Mouse (Mus musculus) E14TG2a.4 (cell line): ENCODE data around the gene Synj1.

ENCODE experiments used
- CTCF ChIP-seq: conservative IDR thresholded peaks from 2 replicates; pipeline ENCODE4 v1.5.1; 2014; ENCODE audit warnings: low read length
- NANOG ChIP-seq: IDR thresholded peaks from 2 replicates; pipeline ENCODE4 v1.6.1; 2014; ENCODE audit warnings: borderline replicate concordance, low read length, mixed read lengths

DNA sequence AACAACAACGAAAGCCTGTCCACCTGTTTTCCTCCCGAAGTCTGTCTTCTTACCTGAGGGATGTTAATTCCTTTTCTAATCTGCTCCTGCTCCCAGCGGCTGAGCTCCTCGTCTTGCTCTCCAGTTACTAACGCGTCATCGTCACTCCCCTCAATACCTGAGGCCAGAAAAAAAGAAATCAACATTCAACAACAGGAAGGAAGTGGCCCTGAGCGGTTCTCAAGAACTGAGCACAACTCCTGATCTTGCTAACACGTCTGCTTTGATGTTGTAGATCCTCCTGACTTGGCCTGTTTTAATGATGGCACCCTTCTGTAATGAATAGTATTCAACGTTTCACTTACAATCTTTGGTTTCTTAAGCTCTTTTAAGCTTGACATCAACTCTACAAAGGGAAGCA is 24.8 kb upstream of the Synj1 start:
- TF ChIP-seq CTCF: no peak
- TF ChIP-seq NANOG: no peak
